Mouse (Mus musculus) T-helper 17 cell (primary cell): ENCODE results near the gene Atg2b.

Source experiments
- in situ Hi-C, 2 experiments: fragments of 300-600 bp; cut with MboI, MseI; formaldehyde crosslinking; loops; 1 replicate in 1 of 2; 2 replicates in 1 of 2; pipeline ENCODE4 v1.15.1; 2025; ENCODE audit warnings: high pct_unique_total_duplicates in 2 of 2

The Atg2b gene

DNA sequence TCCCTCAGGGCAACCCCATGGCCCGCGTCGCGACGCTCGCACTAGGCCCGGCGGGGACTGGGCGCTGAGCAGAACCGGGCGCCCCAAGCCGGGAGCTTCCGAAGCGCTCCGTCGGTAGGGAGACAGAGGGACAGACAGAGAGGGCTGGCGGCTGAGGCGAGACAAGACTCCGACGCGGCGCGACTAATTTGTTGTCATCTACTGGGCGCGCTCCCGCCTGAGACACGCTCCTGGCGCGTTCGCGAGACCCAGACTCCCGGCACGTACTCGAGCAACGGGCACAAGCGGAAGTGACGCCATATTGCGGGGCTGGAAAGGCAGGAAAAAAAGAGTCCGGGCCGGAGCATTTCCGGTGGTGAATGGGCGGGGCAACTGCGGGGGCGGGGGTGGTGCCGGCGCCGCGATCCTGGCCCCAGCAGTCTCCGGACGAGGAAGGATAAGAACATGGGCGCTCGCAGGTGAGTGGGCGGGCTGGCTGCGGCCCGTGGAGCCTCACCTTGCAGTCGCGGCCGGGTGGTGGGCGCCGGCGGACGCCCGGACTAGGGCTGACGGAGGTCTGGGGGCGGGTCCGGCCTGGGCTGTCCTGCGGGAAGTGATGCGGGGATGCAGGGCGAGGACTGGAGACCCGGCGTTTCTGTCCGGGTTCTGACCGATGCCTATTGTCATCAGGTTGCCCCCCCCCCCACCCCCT, at the start of gene Atg2b:
Atg2b (minus strand) TSS at position 211 of the 691 bp plus-strand sequence.
- in situ Hi-C loops, result loop anchor here (5.0 kb wide), 2 partner anchors 37 to 97 kb away; partner anchors contain the start of gene Papola (in 1 of the 2)

DNA sequence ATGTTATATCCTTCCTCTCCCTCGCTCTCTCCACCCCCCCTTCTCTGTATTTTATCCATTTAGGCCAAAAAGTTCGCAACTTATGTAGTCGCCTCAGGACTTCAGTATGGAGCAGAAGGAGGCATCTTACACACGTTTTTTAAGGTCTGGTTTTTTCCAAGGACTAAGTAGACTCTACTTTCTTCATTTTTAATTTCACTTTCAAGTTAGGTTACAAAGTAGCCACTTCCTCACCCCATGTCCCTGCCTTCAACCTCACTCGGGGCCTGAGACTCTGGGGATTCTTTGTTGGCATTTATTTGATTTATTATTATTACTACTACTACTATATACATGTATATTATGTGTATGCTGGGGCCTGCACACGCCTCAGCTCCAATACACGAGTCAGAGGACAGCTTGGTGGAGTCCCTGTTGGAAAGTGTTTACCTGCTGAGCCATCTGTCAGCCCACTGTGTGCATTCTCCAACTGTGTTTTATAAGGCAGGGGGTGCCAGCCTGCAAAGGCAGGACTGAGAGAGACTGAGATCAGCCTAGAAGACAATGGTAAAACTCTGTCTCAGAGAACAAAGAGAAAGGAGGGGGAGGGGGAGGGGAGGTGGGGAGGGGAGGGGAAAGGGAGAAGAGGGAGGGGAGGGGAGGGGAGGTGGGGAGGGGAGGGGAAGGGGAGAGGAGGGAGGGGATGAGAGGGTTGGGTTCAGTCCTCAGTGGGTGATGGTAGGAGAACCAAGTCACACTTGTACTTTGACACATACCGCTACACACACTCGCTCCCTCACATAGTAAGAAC, 48.6 kb upstream of the Atg2b start:
- in situ Hi-C loops, result no loop called here

DNA sequence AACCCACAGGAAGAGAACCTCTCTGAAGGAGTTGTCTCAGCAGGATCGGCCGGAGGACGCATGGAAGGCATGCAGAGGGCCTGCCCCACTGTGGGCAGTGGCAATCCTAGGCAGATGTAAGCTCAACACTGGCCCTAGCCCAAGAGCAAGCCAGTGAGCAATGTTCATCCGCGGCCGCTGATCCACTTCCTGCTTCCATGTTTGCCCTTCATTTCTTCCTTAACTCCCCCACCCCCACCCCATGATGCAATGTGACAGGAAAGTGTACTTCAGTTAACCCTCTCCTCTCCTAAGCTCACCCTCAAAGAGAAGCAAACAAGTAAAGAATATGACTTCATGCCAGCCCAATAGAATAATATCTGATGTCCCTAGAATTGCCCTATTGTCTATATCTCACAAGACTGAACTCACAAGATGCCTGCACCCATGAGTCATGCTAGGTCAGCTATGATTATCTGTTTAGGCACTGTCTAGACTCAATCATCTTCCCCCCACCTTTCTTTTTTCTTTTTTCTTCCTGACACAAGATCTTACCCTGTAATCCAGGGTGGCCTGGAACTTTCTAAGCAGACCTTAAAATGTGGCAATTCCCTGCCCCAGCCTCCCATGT, 45.9 kb upstream of the Atg2b start:
- in situ Hi-C loops, result no loop called here

DNA sequence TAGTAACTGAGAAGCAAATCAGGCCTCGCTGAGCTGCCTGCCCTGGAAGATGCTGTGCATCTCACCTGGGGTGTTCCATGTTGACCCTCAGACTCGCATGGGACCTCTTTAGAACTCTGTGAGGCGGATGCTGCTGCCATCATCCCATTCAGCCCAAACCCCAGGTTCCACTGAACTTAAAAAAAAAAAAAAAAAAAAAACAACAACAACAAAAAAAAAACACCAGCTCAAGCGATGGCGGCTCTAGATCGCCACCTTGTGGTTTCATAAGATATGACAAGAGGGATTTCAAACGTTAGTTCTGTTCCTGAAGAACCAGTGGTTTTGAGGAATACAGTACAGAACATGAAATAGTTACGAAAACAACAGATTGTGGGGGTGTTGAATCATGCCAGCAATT, 43.0 kb upstream of the Atg2b start:
- in situ Hi-C loops, result no loop called here

DNA sequence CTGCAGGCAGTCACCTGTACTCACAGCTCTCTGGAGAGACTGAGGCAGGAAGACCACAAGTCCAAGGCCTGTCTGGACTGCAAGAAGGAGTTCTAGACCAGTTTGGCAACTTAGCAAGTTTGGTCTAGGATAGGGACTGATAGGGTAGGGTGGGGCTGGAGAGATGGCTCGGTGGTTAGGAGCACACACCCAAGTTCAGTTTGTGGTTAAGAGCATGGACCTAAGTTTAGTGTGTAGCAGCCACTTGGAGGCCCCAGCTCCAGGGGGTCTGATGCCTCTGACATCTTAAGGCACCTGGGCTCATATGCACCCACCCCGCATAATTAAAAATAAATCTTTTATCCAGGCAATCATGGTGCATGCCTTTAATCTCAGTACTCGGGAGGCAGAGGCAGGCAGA, 42.3 kb upstream of the Atg2b start:
- in situ Hi-C loops, result no loop called here

DNA sequence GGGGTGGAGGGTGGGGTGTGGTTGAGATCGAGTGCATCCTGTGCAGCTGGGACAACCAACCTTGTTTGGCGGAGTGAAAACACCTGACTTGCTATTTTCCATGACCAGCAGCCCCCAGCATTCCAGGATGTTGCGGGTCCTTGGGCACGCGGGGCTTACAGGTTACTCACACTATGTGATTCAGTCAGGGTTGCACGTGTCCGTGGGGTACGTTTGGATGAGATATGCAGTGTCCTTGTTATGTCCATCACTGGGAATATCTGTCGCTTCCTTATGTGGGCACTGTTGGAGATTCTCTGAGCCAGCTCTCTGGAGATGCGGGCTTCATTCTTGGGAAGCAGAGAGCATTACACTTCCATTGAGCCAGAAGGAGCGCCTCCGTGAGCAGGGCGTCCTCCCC, 40.7 kb upstream of the Atg2b start:
- in situ Hi-C loops, result no loop called here

DNA sequence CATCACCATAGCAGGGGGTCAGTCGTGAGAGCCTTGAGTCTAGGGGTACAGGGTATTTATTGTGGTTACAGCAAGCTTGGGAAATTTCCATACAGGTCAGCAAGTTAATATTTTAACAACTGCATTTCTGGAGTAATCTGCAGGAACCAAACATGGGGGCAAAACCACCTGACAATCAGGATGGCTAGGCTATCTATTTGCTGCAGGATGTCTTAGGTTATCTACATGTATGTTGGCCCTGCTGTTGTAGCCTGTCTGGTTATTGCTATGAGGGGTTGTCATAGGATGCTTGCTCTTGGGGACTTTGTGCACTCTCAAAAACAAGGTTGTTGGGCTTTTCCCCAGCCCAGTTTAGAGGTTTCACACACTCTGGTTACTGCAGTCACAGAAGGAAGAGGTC, 39.6 kb upstream of the Atg2b start:
- in situ Hi-C loops, result loop anchor here in 1 of 2 experiments (5.0 kb wide), 1 partner anchor 37 kb away; the partner anchor contains the start of gene Atg2b

DNA sequence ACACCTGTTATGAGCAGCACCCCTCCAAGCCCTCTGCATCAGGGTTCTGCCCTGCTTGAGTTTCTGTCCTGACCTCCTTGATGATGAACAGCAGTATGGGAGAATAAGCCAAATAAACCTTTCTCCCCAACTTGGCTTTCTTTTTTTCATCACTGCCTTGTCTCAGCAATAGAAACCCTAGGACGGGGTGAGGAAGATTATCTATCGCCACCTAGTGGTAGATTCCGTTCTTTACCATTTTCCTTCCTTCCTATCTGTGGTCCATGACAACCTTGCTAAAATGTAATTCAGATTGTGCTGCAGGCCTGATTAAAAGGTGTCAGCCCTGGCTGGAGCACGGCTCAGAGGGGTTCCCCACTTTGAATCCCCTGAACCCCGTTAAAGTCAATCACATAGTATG, 37.6 kb upstream of the Atg2b start:
- in situ Hi-C loops, result loop anchor here in 1 of 2 experiments (5.0 kb wide), 1 partner anchor 35 kb away; the partner anchor contains the start of gene Atg2b

DNA sequence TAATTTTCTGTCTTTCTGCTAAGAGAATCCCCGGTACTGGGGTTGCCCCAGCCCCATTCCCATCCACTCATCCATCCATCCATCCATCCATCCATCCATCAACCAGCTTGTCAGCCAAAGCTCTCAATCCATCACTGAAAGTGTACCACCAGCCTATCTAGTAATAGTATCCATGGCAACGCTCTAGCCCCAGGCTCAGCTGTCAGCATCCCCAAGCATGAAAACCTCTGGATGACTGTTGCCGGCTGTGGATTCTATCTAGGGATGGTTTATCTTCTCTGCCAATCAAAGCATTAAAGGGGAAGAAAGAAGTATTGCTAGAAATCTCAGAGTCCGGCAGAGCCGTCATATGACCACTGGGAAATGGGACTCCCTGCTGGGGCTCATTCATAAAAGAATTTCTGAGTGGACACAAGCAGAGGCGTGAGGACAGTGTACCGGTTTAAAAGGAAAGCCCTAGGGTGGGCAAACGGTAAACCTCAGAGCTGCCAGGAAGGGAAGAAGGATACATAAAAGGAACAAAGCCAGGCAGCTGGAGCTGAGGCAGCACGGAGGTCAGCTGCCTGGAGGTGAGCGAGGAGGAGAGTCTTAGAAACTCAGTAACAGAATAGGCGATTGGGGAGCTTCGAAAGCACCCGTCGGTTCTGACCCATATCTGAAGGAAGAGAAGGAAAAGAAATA, 36.6 kb upstream of the Atg2b start:
- in situ Hi-C loops, result loop anchor here in 1 of 2 experiments (5.0 kb wide), 1 partner anchor 34 kb away; the partner anchor contains the start of gene Atg2b

DNA sequence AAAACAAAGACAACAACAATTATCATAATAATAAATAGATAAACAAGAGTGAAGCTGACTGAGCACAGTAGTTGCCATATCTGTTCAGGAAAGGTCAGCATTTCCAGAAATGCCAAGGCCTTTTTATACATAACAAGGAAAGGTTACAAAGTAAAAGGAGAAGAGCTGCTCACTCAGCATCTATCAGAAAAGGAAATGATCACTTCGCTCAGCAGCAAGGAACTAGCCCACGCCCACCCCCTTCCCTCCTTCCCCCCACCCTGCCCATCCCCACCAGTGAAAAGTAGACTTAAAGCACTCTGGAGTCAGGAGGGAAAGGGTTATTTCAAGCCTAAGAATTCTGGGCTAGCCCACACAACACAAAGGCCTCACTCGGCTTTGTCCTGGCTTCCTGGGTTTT, 35.2 kb upstream of the Atg2b start:
- in situ Hi-C loops, result loop anchor here in 1 of 2 experiments (5.0 kb wide), 1 partner anchor 33 kb away; the partner anchor contains the start of gene Atg2b

DNA sequence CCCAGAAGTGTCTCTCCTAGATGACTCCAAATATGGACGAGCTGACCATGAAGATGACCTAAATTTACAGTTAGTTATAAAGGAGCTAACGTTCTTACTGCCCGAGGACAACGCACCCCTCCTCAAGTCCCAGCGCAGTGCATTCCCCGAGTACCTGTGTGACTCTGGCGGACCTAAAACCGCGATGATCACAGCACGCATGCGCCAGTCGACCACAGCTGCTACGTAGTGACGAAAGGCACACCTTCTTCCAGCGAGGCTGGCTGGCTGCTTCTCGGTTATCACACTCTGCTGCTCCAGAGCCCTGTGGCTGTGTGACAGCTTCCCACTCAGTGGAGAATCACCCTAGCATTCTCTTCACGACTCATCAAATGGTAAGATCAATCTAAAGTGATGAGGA, 33.6 kb upstream of the Atg2b start:
- in situ Hi-C loops, result no loop called here

DNA sequence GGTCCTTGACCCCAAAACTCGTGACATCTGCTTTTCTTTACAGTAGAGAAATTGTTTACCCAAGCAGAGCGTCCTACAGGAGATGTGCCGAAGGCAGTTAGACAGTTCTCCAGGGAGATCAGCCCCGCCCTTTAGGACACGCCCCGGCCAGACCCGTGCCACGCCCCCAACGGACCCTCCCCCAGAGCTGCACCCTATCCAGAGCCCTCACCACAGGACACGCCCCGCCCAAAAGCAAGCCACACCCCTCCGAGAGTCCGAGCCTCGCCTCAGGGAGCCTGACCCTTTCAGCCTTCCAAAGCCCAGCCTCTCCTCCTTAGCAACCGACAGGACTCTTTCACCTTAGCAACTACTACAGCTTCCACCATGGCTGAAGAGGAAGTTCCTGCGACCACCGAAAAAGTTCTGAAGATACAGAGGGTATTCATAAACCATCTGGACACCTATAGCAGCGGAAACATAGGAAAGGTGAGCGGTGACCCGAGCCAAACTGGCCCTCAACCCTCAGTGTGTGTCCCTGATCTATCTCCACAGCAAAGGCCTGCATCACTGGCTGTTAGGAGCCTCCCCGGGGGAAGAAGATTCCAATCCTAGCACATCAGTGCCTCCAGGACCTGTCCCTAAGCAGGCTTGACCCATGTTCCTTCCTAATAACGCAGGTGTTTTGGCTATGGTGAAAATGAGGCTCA, 20.9 kb upstream of the Atg2b start, which contains the start of gene Ak7:
Ak7 (plus strand) TSS at position 178 of the 689 bp plus-strand sequence.
- in situ Hi-C loops, result no loop called here

DNA sequence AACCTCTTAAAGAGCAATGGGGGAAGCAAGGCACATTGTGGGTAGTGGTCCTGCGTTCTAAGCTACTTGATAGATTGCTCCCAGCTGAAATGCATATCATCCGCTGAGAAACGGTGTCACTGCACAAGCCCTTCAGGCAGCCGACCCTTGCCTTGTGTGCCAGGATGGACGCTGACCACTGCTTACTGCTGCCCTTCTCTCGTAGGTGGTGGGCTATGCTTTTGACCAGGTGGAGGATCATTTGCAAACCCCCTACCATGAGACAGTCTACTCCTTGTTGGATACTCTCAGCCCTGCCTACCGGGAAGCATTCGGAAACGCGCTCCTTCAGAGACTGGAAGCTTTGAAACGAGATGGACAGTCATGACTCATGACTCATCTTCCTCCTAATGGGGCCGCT, 15.4 kb upstream of the Atg2b start:
- in situ Hi-C loops, result no loop called here

DNA sequence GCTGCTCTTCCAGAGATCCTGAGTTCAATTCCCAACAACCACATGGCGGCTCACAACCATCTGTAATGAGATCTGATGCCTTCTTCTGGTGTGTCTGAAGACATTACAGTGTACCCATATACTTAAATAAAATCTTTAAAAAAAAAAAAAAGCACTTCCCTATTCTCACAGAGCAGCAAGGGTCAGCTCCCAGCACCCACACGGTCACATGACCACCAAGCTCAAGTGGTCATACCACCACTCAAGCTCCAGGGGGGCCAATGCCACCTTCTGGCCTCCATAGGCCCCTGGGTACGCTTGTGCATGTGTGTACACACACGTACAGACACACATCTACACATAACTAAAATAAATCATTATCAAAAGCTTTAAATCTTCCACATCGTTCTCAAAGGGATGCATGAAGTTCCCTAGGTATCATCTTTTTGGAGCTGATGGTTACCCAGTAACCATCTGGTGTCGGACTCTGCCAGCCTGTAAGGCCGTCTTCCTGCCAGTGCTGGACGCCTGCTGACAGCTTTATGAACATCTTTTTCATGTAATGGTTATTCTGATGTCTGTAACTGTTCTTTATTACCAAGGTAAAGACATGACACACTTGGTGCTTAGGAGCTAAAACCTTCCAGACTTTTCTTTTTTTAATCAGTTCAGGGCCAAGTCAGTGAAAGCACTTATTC, 12.2 kb upstream of the Atg2b start:
- in situ Hi-C loops, result no loop called here

DNA sequence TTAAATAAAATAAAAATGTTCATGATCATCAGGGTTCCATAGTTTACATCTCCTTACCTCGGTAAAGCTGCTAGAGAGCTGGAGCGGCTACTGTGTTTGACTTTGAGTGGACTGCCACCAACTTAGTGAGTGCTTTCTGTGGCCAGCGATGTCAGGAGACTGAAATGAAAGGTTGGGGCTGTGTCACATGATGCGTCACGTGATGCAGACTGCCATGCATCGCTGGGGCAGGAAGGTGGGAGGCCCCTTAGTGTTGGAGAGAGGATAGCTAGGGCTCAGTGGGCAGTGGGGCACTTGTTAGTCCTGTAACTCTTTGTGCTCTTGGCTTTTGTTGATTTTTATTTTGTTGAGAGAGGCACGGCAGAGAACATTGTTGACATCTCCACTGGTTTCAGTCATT, 10.8 kb upstream of the Atg2b start:
- in situ Hi-C loops, result no loop called here

DNA sequence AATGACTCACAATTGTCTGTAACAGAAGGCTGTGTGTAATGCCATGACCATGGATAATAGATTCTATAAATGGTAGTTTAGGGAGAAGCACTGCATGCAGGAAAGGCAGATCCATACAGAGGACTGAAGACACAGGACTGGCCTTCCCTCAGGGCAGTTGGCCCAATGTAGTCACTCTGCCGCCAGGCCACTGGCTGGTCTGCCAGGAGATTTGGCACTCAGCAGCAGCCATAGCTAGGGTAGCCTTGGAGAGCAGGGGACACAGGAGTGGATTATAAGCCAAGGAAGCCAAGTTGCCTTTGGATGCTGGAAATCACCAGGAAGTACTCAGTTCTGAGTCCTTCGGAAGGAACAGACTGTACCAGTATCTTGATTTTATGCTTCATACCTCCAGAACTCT, 9.0 kb upstream of the Atg2b start:
- in situ Hi-C loops, result no loop called here

DNA sequence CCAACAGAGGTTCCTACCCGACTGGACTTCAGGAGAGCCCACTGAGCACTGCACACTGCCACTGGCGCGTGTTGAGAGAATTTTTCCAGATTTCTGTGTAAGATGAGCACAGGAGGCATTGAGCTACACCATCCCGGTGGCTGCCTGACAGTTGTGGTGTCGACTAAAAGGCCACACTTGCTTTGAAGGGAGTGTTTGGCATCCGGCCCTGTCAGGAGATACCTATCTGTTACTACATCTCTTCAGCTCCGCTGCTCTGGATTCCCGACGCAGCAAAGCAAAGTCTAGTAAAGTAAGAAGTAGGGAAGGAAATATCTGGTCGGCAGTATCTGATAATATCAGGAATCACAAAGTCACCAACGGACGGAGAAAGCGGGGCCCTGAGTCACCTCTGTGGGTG, 4.4 kb upstream of the Atg2b start:
- in situ Hi-C loops, result loop anchor here (5.0 kb wide), 2 partner anchors 33 to 93 kb away; partner anchors contain the start of gene Papola (in 1 of the 2)

DNA sequence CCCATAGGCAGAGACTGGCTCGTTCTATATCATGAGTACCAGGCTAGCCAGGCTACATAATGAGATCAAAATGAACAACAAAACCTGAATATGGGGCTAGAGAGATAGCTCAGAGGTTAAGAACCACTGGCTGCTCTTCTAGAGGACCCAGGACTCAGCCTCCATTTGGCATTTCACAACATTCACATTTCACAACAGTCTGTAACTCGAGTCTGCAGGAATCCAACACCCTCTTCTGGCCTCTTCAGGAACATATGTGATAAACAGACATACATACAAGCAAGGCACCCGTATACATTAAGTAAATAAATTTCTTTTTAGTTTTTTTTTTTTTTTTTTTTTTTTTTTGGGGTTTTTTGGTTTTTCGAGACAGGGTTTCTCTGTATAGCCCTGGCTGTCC, 3.5 kb upstream of the Atg2b start:
- in situ Hi-C loops, result loop anchor here (5.0 kb wide), 2 partner anchors 34 to 94 kb away; partner anchors contain the start of gene Papola (in 1 of the 2)

DNA sequence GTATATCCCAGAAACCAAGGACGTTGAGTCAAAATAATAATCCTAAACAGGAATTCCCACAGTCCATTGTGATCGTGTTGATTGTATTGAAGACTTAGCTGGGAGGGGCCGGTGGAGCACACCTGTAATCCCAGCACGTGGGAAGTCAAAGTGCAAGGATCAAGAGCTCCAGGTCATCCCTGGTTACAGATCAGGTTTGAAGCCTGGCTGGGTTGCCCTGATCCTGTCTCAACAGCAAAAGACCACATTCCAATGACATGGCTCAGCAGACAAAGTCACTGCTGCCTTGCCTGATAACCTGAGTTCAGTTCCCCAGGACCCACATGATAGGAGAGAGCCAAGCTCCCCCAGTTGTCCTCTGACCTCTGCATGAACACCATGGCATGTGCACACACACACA, 2.4 kb upstream of the Atg2b start:
- in situ Hi-C loops, result loop anchor here (5.0 kb wide), 2 partner anchors 35 to 95 kb away; partner anchors contain the start of gene Papola (in 1 of the 2)

DNA sequence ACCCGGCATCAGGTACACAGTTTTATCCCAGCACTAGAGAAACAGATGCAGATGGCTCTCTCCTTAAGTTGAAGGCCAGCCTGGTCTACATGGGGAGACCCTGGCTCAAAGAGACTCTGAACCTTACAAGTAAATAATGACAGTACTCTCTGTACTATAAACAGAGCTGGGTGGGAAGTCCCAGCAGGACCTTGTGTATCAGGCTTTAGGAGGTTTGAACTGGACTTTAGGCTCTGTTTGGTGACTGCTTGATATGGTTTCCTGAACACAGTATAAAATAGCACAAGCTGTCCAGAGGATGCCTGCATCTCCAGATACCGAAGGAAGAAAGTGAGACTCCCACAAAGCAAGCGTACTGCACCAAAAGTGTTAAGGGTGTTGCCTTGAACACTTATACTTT, 1.8 kb upstream of the Atg2b start:
- in situ Hi-C loops, result loop anchor here (5.0 kb wide), 2 partner anchors 36 to 96 kb away; partner anchors contain the start of gene Papola (in 1 of the 2)
